Mouse (Mus musculus) macrophage (primary cell): ENCODE data around the gene Tprg. TPM values are rescaled to one million over a fixed set of nuclear protein-coding genes. Genes with fewer than 3 reads are reported as not detected.

Source experiments
- H3K27ac ChIP-seq: fragments of 350-480 bp; formaldehyde crosslinking; 2 replicates; pipeline ENCODE4 v1.9.0; 2021
- H3K36me3 ChIP-seq: fragments of 350-480 bp; formaldehyde crosslinking; 2 replicates; pipeline ENCODE4 v1.9.0; 2021; ENCODE audit errors: inconsistent target
- H3K4me3 ChIP-seq: fragments of 350-480 bp; formaldehyde crosslinking; 2 replicates; pipeline ENCODE4 v1.9.0; 2021; ENCODE audit errors: inconsistent target
- H3K79me2 ChIP-seq: fragments of 350-480 bp; formaldehyde crosslinking; 2 replicates; pipeline ENCODE4 v1.9.0; 2021; ENCODE audit errors: inconsistent target
- whole genome bisulfite sequencing: methylation state at CpG from one replicate; pipeline ENCODE4 v1.1.7; 2026; ENCODE audit warnings: inconsistent platforms; ENCODE audit not compliant: missing documents; 5-methylcytosine and 5-hydroxymethylcytosine counted together
- polyA plus RNA-seq: library from polyadenylated mRNA; stranded (reverse); fragments of 250-400 nt; gene quantifications from 3 replicates; pipeline ENCODE4 v1.2.4, GENCODE M21; 2018; ENCODE audit warnings: inconsistent platforms

The Tprg gene
- polyA plus RNA-seq, 1 experiment from 2014 or later = not detected

DNA sequence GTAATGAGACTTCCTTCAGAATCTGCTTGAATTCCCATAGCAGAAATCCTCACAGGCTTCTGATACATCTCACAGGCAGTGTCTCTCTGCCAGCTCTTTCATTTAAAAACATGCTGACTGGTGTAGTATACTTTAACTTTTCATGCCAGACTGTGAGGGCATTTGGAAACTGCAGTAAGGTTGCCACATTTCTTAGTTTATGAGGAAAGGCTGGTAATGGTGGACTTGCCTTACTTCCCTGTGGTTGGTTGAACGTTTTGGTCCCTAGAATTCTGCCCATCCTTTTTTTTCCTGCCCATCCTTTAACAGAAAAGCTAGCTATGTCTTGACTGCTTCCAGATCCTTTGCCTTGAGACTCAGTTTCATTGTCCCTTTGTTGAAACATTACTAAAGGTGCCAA is 138.8 kb downstream of the Tprg start:
- Histone ChIP-seq H3K36me3 (no peaks in the 10 kb centered on the region), H3K79me2 (no peaks in the 10 kb centered on the region), H3K4me3 (no peak overlapping the region), H3K27ac (no peak overlapping the region)
- WGBS = 20% methylated on average over 1 of the region's 1 CpGs

DNA sequence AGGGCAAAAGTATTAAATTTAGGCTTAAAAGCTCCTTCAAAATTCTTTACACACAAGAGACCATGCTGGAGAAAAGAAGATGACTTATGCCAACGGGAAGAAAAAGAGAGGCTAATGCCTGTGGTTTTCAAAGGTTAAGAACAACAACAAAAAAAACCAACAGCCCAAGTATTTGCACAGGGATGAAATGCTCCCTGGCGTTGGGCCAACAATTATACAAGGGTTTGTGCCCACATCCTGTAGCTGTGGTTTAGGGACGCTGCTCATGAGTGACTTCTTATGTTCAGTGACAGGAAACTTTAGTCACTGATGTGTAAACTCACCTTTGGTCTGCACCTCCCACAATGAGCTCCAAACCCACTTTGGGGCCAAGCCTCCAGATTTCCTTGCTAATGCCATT is 139.6 kb downstream of the Tprg start:
- WGBS = 0% methylated on average over 3 of the region's 3 CpGs
- Histone ChIP-seq H3K27ac (no peak overlapping the region), H3K79me2 (no peaks in the 10 kb centered on the region), H3K4me3 (no peak overlapping the region), H3K36me3 (no peaks in the 10 kb centered on the region)

DNA sequence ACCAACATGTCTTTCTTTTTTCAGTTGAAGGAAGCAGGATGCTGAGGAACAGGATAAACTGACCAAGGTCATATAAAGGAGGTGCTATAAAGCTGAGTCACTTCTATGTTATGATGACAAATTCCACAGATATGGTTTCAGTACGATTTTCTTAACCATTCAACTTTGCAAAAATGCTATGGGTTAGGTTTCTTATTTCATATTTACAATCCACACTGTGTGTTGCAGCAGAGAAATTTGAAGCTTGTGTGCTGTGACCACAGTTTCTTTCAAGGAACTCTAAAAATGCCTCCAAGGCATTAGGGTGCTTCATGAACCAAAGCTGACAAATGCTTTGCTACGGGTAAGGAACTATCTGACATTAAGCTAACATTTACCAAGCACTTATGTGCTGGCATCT is 153.4 kb downstream of the Tprg start:
- H3K36me3 ChIP-seq = no peaks in the 10 kb centered on the region
- 87% methylated on average over 2 of the region's 2 CpGs for WGBS

DNA sequence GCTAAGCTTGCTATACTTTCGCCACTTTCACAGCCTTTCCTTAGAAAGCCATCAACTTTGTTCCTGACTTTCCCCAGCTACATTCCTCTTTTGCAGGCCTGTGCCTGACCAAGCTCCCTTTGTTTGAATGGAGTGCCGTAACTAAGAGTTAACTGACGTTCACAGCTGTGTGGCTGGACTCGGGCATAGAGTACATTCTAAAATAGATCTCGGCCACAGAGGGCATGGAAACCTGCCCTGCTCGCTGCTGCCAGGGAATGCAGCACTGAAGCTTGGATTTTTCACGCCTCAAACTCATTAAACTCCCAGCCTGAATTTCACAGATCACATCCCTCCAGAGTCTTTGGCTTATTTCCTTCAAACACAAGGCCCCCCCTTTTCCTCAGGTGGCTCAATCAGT is 159.0 kb downstream of the Tprg start:
- Histone ChIP-seq H3K36me3 (no peaks in the 10 kb centered on the region), H3K27ac (no peak overlapping the region), H3K4me3 (no peak overlapping the region), H3K79me2 (no peaks in the 10 kb centered on the region)
- WGBS = 95% methylated on average over 7 of the region's 7 CpGs

More for the DNA sequence above, 153.4 kb downstream of the Tprg start:
- no peak overlapping the region for H3K4me3 ChIP-seq
- H3K79me2 ChIP-seq = no peaks in the 10 kb centered on the region
- H3K27ac ChIP-seq = no peak overlapping the region

DNA sequence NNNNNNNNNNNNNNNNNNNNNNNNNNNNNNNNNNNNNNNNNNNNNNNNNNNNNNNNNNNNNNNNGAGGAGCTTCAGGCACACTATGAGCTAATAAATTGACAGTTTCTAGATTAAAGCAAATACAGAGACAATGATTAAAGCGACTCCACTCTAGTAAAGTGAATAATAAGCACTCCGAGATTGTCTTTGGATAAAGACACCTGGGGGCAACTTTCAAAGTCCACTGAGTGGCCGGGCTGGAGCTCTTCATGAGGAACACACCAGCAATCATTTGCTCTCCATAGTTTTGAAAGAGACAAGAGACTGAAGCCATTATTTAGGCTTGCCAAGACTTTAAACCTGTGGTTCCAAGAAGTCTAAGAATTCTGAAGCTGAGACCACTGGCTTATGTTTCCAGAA is 164.9 kb downstream of the Tprg start:
- H3K4me3 ChIP-seq = no peak overlapping the region
- H3K36me3 ChIP-seq = no peaks in the 10 kb centered on the region
- H3K27ac ChIP-seq = no peak overlapping the region
- no peaks in the 10 kb centered on the region for H3K79me2 ChIP-seq
- WGBS = 97% methylated on average over 3 of the region's 3 CpGs

DNA sequence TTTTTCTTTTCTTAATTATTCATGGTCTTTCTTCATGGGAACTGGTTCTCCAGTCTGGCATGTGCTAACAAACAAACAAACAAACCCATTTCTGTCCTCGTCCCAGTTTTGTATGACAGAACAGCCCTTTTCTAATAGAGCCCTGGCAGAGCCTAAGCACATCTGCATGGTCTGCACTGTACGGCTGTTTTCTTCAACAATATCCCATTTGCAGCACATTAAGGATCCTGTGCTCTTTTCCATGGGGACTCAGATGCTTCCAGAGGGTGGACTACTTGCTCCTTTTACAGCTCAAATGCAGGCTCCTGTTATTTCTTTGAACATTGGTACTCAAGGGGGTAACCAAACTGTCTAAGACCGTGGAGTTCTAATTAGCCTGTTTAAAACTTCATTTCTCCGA is 178.1 kb downstream of the Tprg start:
- no peak overlapping the region for H3K4me3 ChIP-seq
- 92% methylated on average over 4 of the region's 4 CpGs for WGBS
- H3K36me3 ChIP-seq = no peaks in the 10 kb centered on the region
- no peak overlapping the region for H3K27ac ChIP-seq
- no peaks in the 10 kb centered on the region for H3K79me2 ChIP-seq

DNA sequence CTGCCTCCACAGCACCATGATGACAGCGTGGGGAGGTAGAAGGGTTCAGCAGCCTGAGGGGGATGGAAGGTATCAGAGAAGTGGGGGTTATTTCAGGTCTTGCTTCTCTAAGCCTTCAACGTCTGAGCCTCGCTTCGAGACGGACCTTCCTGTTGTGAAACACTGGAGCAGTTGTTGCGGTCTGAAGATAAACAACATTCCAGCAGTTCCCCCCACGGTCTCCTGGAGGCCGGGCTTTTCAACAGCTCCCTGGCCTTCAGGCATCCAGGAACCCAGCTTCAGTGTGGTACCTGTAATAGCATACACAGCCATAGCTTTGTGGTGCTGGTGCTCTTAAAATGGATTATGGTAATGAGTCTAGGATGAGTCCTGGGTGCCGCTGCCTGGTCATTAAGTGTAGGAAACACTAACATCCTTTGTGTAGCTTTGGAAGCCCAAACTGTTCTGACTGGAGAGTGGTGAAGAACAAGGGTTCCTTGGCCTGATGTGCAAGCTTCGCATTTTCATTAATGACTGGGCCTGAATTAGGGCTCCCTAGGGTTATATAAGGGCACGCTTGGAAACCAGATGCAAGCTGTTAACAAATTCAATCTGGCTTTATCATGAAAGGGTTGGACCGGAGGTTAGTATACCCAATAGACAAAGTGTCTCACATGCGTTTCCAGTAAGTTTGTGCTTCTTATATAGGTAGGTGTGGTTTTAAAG is 179.0 kb downstream of the Tprg start:
- Histone ChIP-seq H3K79me2 (no peaks in the 10 kb centered on the region), H3K4me3 (no peak overlapping the region), H3K27ac (no peak overlapping the region), H3K36me3 (no peaks in the 10 kb centered on the region)
- 52% methylated on average over 13 of the region's 13 CpGs for WGBS

DNA sequence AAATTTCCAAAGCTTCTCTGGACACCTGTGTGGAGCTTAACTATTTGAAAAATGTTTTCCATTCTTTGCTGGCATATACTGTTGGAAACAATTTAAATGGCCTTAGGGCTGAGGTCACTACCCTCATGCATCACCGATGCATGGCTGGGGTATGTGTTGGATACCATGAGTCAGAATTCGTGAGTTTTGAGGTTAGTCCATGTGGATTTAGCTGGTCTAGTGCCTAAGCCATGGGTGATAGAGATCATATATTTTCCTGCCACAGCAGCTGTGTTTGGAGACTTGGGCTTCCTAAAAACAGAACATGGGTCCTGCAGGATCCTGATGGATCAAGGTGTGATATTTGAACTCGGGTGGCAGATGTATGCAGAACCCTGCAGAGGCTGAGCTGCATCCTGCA is 181.4 kb downstream of the Tprg start:
- no peak overlapping the region for H3K4me3 ChIP-seq
- no peaks in the 10 kb centered on the region for H3K79me2 ChIP-seq
- WGBS = 96% methylated on average over 3 of the region's 3 CpGs
- no peak overlapping the region for H3K27ac ChIP-seq
- no peaks in the 10 kb centered on the region for H3K36me3 ChIP-seq

DNA sequence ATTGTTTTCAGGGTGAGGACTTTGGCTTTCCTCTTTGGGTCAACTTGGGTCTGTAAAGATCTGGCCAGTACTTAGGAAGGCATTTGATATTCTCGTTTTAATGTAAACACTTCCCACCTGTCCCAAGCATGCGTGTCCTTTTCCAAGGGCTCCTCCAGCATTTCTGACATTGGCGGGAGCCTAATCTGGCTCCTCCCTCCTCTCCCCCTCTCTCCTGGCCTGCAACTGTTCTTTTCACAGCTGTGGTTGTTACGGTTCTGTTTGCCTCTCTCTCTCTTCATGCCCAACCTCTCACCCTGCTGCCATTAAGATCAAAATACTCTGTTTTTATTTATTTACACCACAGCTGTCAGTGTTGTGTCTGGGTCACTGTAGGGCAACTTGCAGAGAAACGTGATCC is 182.0 kb downstream of the Tprg start:
- 77% methylated on average over 5 of the region's 5 CpGs for WGBS
- no peak overlapping the region for H3K27ac ChIP-seq
- H3K79me2 ChIP-seq = no peaks in the 10 kb centered on the region
- no peaks in the 10 kb centered on the region for H3K36me3 ChIP-seq
- H3K4me3 ChIP-seq = no peak overlapping the region
